Mouse (Mus musculus) liver, embryonic 15.5 days (tissue): ENCODE results near the gene Ankrd13c. TPM values are rescaled to one million over a fixed set of nuclear protein-coding genes. Genes with fewer than 3 reads are reported as not detected.
"Not testable (repeated sequence)": the region's sequence is repeated elsewhere in the genome, so short reads cannot be mapped to it uniquely, and the experiment has no call there.

ENCODE experiments used
- ATAC-seq: fragments of 200-750 bp; cut with Nextera tagmentation; 2 replicates; pipeline ENCODE4 v1.8.0; 2017; ENCODE audit warnings: moderate number of reproducible peaks, mild to moderate bottlenecking, moderate library complexity; ENCODE audit not compliant: insufficient read depth
- H3K27ac ChIP-seq: fragments of 300-500 bp; sonication (generic); replicated peaks from 2 replicates; pipeline ENCODE4 v1.5.1; 2015; ENCODE audit warnings: mild to moderate bottlenecking, inconsistent platforms
- H3K27me3 ChIP-seq: fragments of 300-500 bp; sonication (generic); 2 replicates; pipeline ENCODE4 v1.6.1; 2015; ENCODE audit warnings: mild to moderate bottlenecking, inconsistent platforms
- H3K36me3 ChIP-seq: fragments of 300-500 bp; sonication (generic); replicated peaks from 2 replicates; pipeline ENCODE4 v1.6.1; 2015; ENCODE audit warnings: moderate library complexity, mild to moderate bottlenecking, inconsistent platforms
- H3K4me1 ChIP-seq: fragments of 300-500 bp; sonication (generic); replicated peaks from 2 replicates; pipeline ENCODE4 v1.6.1; 2015; ENCODE audit warnings: inconsistent platforms
- H3K4me2 ChIP-seq: fragments of 300-500 bp; sonication (generic); 2 replicates; pipeline ENCODE4 v1.6.1; 2015; ENCODE audit warnings: moderate library complexity, mild to moderate bottlenecking, inconsistent platforms
- H3K4me3 ChIP-seq: fragments of 300-500 bp; sonication (generic); replicated peaks from 2 replicates; pipeline ENCODE4 v1.5.1; 2015; ENCODE audit warnings: mild to moderate bottlenecking, inconsistent platforms
- H3K9ac ChIP-seq: fragments of 300-500 bp; sonication (generic); 2 replicates; pipeline ENCODE4 v1.6.1; 2015; ENCODE audit warnings: moderate library complexity, mild to moderate bottlenecking, inconsistent platforms
- H3K9me3 ChIP-seq: fragments of 300-500 bp; sonication (generic); replicated peaks from 2 replicates; pipeline ENCODE4 v1.6.1; 2016; ENCODE audit warnings: inconsistent platforms
- WGBS: fragments of 180-500 bp; shearing (Covaris S2); methylation state at CpG from one replicate; pipeline ENCODE4 v1.1.7; 2015; ENCODE audit warnings: mixed read lengths; ENCODE audit not compliant: insufficient replicate concordance; 5-methylcytosine and 5-hydroxymethylcytosine counted together
- polyA plus RNA-seq: library from polyadenylated mRNA; unstranded; fragments of >200 nt; fragmentation: Nextera tagmentation; extraction: Ambion mirVana; gene quantifications from 2 replicates; pipeline ENCODE4 v1.2.1, GENCODE M21; 2015

Ankrd13c gene
- polyA plus RNA-seq, 1 experiment from 2014 or later: 10.2 TPM

DNA sequence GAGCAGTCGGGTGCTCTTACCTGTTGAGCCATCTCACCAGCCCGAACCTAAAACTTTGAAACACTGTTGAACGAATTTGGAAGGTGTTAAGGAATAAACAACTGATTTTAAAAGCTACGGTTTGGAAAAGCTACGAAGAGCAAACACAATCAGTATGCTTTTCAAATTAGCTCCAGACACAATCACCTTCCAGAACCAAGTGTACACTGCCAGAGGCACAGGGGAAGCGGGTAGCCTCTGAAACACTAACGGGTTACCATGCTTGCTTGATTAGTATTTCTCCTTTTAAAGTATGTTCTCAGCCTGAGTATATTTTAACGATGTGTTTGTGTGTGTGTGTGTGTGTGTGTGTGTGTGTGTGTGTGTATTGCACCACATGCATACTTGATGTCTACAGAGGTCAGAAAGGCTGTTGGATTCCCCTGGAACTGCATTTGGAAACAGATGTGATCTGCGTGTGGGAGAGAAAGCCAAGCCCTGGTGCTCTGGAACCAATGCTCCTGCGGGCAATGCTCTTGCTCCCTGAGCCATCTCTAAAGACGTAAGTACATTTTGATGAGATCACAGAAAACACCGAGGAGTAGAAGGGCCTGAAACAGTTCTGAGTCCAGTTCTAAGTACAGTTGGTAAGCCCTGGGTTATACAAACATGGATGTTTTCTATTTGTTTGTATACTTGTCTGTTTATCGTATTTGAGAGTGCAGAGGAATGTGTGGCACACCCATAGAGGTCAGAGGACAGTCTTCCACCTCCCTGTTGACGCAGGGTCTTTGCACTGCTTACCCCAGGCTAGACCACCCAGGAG lies 21.1 kb upstream of the Ankrd13c start:
- no peak overlapping the region for H3K27ac ChIP-seq
- ATAC-seq: no peak
- H3K4me2 ChIP-seq: no peak overlapping the region
- no peaks in the 10 kb centered on the region for H3K36me3 ChIP-seq
- peaks cover 11% of the 10 kb centered on the region for H3K4me1 ChIP-seq
- H3K4me3 ChIP-seq: no peak overlapping the region
- no peaks in the 10 kb centered on the region for H3K9me3 ChIP-seq
- H3K9ac ChIP-seq: no peak overlapping the region
- WGBS: 69% methylated on average over 14 of the region's 14 CpGs
- H3K27me3 ChIP-seq: 0 out of 2 replicates have a peak, but pooled peaks cover 9% of the 10 kb centered on the region

DNA sequence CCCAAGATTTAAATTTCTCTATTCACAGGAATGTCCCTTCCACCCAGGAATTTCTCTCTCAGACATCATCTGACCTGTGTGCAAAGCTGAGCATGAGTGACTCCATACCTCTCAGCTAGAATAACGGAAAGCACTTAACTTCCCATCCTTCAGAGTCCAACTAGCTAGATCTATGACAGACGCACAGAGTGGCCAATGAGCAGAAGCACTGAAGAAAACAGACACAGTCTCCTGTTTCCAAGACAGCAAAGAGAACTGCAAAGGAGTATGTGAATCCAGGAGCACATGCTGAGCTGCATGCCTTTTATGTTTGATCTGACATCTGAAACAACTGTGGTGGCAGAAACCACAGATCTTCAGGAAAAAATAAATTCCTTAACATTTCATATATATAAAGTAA lies 20.3 kb upstream of the Ankrd13c start:
- Histone ChIP-seq H3K36me3 (no peaks in the 10 kb centered on the region), H3K4me2 (no peak overlapping the region), H3K4me3 (no peak overlapping the region), H3K27me3 (peaks cover 9% of the 10 kb centered on the region; the same call in 1 of the 2 replicates), H3K4me1 (peaks cover 11% of the 10 kb centered on the region), H3K9ac (no peak overlapping the region), H3K9me3 (no peaks in the 10 kb centered on the region), H3K27ac (no peak overlapping the region)
- no peak for ATAC-seq
- WGBS: 44% methylated on average over 2 of the region's 2 CpGs

DNA sequence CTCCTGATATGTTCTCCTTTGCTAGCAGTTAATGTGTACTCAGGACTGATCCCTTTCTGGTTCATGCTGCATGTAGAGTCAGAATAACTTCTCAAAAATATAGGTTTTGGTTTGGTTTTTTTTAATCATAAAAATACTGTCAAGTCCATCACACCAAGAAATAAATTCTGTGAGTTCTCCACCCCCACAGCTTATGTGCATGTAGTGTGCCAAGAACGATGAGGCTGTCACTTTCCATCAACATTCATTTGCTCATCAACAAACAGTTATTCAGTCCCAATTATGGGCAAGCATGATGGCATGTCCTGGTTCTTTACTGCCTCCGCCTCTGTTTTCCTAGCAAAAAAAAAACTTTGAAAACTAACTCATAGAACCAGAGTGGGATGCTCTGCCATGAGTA lies 18.3 kb upstream of the Ankrd13c start:
- Histone ChIP-seq H3K27ac (no peak overlapping the region), H3K4me1 (peaks cover 11% of the 10 kb centered on the region), H3K4me2 (no peak overlapping the region), H3K27me3 (peaks cover 9% of the 10 kb centered on the region; the same call in 1 of the 2 replicates), H3K4me3 (no peak overlapping the region), H3K36me3 (no peaks in the 10 kb centered on the region), H3K9ac (no peak overlapping the region), H3K9me3 (no peaks in the 10 kb centered on the region)
- ATAC-seq: no peak
- WGBS: 58% methylated on average over 2 of the region's 2 CpGs

DNA sequence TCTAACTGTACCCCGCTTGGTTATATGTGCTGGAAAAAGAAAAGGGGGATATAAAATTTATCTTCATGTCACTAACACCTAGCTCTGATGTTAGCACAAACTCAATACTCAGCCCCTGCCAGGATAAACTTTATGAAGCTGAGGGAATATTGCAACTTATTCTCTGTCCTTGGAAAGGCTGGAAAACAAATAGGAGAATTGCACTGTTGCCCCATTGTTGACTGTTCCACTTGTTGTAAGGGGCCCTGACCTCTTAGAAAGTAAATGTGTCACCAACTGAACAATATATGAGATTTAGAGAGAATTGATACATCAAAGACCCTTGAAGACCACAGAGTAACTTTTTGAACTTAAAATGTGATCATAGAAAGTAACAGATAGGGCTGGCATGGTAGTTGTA lies 17.6 kb upstream of the Ankrd13c start:
- no peak overlapping the region for H3K27ac ChIP-seq
- H3K27me3 ChIP-seq: peaks cover 9% of the 10 kb centered on the region; the same call in 1 of the 2 replicates
- H3K4me3 ChIP-seq: no peak overlapping the region
- no peak overlapping the region for H3K9ac ChIP-seq
- WGBS: 54% methylated on average over 1 of the region's 1 CpGs
- no peaks in the 10 kb centered on the region for H3K36me3 ChIP-seq
- no peak for ATAC-seq
- H3K4me1 ChIP-seq: peaks cover 9% of the 10 kb centered on the region
- no peak overlapping the region for H3K4me2 ChIP-seq
- H3K9me3 ChIP-seq: no peaks in the 10 kb centered on the region

DNA sequence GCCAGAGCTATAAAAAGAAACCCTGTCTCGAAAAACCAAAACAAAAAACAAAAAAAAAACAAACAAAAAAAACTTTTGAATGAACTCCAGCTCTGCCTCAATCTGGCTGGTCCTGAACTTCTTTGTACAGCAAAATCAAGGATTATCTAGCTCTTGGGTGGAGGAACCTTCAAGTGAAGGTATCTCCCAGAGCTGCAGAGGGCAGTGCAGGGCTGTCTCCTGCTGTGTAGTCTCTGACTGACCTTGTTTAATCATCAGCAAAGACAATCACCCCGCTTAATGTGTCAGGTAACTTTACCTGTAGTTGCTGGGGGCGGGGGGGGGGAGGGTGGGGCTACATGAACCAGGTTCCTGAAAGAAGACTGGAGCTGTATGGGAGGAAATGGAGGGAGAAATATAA lies 15.4 kb upstream of the Ankrd13c start:
- Histone ChIP-seq H3K27ac (no peak overlapping the region), H3K4me1 (no peaks in the 10 kb centered on the region), H3K9me3 (no peaks in the 10 kb centered on the region), H3K4me2 (no peak overlapping the region), H3K36me3 (no peaks in the 10 kb centered on the region), H3K9ac (no peak overlapping the region), H3K27me3 (peaks cover 5% of the 10 kb centered on the region; the same call in 1 of the 2 replicates), H3K4me3 (no peak overlapping the region)
- peak; percentile 41; the same call in 1 of the 2 replicates for ATAC-seq
- WGBS: 34% methylated on average over 3 of the region's 3 CpGs

DNA sequence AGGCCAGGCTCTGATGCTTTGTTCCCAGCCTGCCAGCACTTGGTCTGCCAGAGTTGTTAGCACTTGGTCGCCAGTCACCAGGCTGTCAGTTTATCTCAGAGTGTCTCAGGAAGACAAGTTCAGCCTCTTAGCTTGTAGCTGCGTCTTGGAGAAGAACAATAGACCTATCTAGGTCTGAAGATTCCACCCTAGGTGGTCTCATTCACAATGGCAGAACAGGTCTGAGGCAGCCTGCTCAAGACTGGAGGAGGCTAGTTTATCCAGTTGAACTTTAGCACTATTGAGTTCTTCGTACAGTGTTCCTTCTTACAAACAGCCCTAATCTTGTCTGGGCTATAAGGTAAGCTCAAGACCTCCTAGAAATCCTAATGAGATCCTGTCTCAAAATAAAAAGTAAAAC lies 15.0 kb upstream of the Ankrd13c start:
- Histone ChIP-seq H3K4me3 (no peak overlapping the region), H3K4me2 (no peak overlapping the region), H3K27ac (no peak overlapping the region), H3K36me3 (no peaks in the 10 kb centered on the region), H3K9me3 (no peaks in the 10 kb centered on the region), H3K9ac (no peak overlapping the region), H3K27me3 (peaks cover 5% of the 10 kb centered on the region; the same call in 1 of the 2 replicates), H3K4me1 (no peaks in the 10 kb centered on the region)
- WGBS: 37% methylated on average over 3 of the region's 3 CpGs
- ATAC-seq: no peak

DNA sequence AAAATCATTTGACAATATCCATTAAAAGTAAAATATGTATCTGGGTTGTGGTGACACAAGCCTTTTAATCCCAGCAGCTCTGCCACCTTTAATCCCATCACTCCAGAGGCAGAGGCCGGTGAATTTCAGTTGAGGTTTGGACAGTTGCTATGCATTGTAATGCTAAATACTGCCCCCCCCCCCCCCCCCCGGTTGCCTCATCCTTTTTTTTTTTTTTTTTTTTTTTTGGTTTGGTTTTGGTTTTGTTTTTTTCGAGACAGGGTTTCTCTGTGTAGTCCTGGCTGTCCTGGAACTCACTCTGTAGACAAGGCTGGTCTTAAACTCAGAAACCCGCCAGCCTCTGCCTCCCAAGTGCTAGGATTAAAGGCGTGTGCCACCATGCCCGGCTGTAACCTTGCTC lies 13.8 kb upstream of the Ankrd13c start:
- 41% methylated on average over 6 of the region's 6 CpGs for WGBS
- H3K4me3 ChIP-seq, H3K4me1 ChIP-seq, ATAC-seq, H3K4me2 ChIP-seq, H3K9ac ChIP-seq, H3K27ac ChIP-seq, H3K36me3 ChIP-seq, H3K9me3 ChIP-seq, H3K27me3 ChIP-seq: not testable (repeated sequence)

DNA sequence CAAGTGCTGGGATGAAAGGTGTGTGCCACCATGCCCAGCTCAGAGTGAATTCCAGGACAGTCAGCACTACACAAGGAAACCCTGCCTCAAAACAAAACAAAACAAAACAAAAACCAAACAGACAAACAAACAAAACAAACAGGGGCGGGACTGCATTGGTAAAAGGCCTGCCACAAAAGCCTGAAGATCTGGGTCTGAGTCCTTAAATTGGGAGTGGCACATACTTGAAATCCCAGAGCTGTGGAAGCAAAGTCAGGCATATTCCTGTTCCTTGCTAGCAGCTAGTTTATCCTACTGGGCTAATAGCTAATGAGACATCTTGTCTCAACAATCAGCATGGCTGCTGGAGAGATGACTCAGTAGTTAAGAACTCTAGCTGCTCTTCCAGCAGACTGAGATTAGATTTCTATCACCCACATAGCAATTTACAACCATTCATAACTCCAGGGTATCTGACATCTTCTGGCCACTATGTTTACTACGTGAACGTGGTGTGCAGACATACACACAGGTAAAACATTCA lies 12.7 kb upstream of the Ankrd13c start:
- Histone ChIP-seq H3K4me2 (no peak overlapping the region), H3K36me3 (no peaks in the 10 kb centered on the region), H3K4me1 (no peaks in the 10 kb centered on the region), H3K9ac (no peak overlapping the region), H3K27me3 (no peaks in the 10 kb centered on the region; the same call in 1 of the 2 replicates), H3K27ac (no peak overlapping the region), H3K9me3 (no peaks in the 10 kb centered on the region), H3K4me3 (no peak overlapping the region)
- 46% methylated on average over 3 of the region's 3 CpGs for WGBS
- no peak for ATAC-seq

DNA sequence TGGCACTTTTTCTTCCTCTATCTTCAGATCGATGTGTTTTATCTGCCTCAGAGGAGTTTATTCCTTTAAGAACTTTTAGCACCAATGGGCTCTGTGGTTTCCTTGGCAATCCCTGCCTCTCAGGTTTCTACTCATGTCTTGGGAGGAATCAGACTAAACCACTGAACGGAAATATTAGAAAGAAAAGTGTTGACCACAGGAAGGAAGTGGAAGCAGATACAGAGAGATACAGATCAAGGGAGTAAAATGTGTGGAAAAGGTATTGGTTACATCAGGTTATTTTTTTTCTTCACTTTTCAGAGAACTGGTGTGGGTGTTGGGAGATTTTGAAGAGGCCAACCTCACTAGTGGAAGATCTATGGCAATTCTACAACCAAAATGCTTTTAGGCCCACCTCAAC lies 8.5 kb upstream of the Ankrd13c start:
- no peak overlapping the region for H3K4me3 ChIP-seq
- WGBS: 8% methylated on average over 2 of the region's 2 CpGs
- no peak overlapping the region for H3K27ac ChIP-seq
- no peaks in the 10 kb centered on the region for H3K36me3 ChIP-seq
- no peak overlapping the region for H3K4me2 ChIP-seq
- no peak overlapping the region for H3K9ac ChIP-seq
- peaks cover 7% of the 10 kb centered on the region; the same call in 1 of the 2 replicates for H3K27me3 ChIP-seq
- no peak for ATAC-seq
- no peaks in the 10 kb centered on the region for H3K9me3 ChIP-seq
- H3K4me1 ChIP-seq: no peaks in the 10 kb centered on the region

DNA sequence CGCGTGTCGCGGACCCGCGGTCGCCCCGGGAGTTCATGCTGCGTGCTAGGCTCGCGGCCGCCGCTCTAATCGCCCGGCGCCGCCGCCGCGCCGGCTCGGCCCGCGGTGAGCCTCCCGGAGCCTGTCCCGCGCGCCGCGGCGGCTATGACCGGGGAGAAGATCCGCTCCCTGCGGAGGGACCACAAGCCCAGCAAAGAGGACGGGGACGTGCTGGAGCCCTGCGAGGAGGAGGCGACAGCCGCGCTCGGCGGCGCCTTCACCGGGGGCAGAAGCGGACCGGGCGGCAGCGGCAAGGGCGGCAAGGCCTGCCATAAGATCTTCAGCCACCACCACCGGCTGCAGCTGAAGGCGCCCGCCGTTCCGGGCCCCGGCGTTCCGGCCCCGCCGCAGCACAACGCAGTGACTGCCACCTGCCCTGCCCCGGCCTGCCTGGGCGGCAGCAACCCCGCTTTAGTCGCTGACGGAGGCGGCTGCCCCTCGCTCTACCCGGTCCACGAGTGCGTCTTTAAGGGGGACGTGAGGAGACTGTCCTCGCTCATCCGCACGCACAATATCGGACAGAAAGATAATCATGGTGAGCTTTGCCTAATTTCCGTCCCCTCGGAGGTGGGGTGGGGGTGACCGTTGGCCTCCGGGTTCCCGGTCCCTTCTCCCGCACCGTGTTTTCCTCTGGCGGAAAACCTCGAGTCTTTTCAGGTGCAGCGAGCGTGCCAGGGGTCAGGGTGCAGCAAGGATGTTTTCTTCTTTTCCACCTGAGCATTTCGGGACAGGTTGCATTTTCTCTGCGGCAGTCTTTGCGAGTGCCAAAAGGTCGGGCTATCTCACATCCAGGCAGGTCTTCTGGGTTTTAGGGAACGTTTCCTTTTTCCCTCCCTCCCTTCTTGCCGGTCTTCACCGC lies 593 bp downstream of the Ankrd13c start:
- Histone ChIP-seq H3K9ac (peak overlapping the region; percentile 98), H3K36me3 (peaks cover 7% of the 10 kb centered on the region; the same call in 1 of the 2 replicates), H3K4me1 (peaks cover 22% of the 10 kb centered on the region), H3K27ac (peak overlapping the region; percentile 98), H3K4me3 (peak overlapping the region; percentile 97), H3K27me3 (0 out of 2 replicates have a peak, but pooled peaks cover 3% of the 10 kb centered on the region), H3K4me2 (peak overlapping the region; percentile 80), H3K9me3 (no peaks in the 10 kb centered on the region)
- ATAC-seq: peak; percentile 74
- under 1% methylated on average over 86 of the region's 93 CpGs for WGBS

DNA sequence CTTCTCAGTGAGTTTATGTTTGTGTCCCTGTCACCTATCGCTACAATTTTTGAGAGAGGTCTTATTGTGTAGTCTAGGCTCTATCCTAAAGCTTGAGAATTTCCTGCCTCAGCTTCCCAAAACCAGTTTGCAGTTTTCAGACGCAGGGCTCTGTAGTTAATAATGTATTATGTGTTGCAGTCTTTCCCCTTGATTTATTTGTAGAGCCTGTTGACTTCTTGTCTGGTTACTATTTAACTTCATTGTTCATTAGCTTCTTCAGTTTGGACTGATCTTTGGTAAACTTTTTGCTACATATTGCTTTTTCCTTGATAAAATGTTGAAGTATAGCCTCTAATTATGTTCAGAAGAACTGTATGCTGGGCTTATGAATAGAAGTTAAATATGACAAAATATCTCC lies 5.7 kb downstream of the Ankrd13c start:
- no peaks in the 10 kb centered on the region for H3K27me3 ChIP-seq
- no peak overlapping the region for H3K27ac ChIP-seq
- H3K36me3 ChIP-seq: peaks cover 7% of the 10 kb centered on the region; the same call in 1 of the 2 replicates
- H3K4me2 ChIP-seq: no peak overlapping the region
- H3K9ac ChIP-seq: no peak overlapping the region
- H3K9me3 ChIP-seq: no peaks in the 10 kb centered on the region
- 75% methylated on average over 2 of the region's 2 CpGs for WGBS
- ATAC-seq: no peak
- H3K4me3 ChIP-seq: no peak overlapping the region
- H3K4me1 ChIP-seq: peaks cover 20% of the 10 kb centered on the region
